16 mouse cellular contexts compared by ENCODE assay signal in the genomic region with DNA sequence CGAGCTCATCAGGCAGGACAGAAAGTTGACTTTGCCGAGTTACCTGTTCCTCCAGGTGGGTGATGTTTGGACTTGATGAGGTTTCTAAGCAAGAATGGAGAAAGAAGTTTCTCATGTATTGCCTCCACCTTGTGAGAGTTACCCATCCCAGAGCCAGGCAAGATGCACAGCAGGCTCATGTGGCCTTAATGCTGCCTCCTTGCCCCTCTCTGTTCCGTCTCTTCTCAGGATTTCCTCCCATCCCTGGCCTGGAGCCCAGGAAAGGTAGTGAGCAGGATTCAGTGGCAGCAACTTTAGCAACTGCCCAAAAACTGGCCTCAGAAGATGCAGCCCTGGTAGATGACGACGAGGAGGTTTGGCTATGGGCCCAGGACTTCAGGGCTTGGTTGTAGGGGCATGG. TPM values are rescaled to one million over a fixed set of nuclear protein-coding genes. Genes with fewer than 3 reads are reported as not detected.
"Had no signal": no experiment of that assay in that cellular context is flagged by ENCODE, and none has a peak within 500 bp of the region (broad histone marks: within the 10 kb centered on the region; RNA-seq: fewer than 3 reads in every experiment).

No protein-coding gene starts in this region.

- DNase-seq: retina, postnatal 1 day; right cerebral cortex, adult 18-20 months; right cerebral cortex, postnatal 14 days; right cerebral cortex, postnatal 25 days; right cerebral cortex, postnatal 4 days; spleen, adult 18-20 months; thymus, adult 18-20 months; thymus, adult 2 months; thymus, postnatal 14 days; thymus, postnatal 25 days; thymus, postnatal 36 days; thymus, postnatal 4 days had no signal

- H3K27ac ChIP-seq: neural tube, embryonic 15.5 days; stomach, embryonic 15.5 days; stomach, postnatal 0 days had no signal

- H3K4me3 ChIP-seq: neural tube, embryonic 15.5 days; stomach, embryonic 15.5 days had no signal

- H3K4me2 ChIP-seq: neural tube, embryonic 15.5 days; stomach, embryonic 15.5 days had no signal

- H3K9me3 ChIP-seq: neural tube, embryonic 15.5 days; stomach, embryonic 15.5 days had no signal

- H3K9ac ChIP-seq: neural tube, embryonic 15.5 days; stomach, embryonic 15.5 days had no signal

- H3K27me3 ChIP-seq: neural tube, embryonic 15.5 days; stomach, embryonic 15.5 days had no signal

- H3K4me1 ChIP-seq: neural tube, embryonic 15.5 days; stomach, embryonic 15.5 days had no signal

RNA-seq across cellular contexts. Expression of a gene that starts 47.8 kb away (rescaled TPM):
- total RNA-seq: neutrophil, adult 5-6 weeks had no signal
